Mouse (Mus musculus) ovary, adult 2 months (tissue): ENCODE results near the gene Csf2. TPM values are rescaled to one million over a fixed set of nuclear protein-coding genes. Genes with fewer than 3 reads are reported as not detected.

Experiments used
- polyA plus RNA-seq: library from polyadenylated mRNA; depleted of rRNA; stranded (reverse); fragments of >200 nt; gene quantifications from 2 replicates; pipeline ENCODE4 v1.2.3, GENCODE M21; 2012; rRNA removed

Csf2 gene
- not detected in 2 replicates for polyA plus RNA-seq

DNA sequence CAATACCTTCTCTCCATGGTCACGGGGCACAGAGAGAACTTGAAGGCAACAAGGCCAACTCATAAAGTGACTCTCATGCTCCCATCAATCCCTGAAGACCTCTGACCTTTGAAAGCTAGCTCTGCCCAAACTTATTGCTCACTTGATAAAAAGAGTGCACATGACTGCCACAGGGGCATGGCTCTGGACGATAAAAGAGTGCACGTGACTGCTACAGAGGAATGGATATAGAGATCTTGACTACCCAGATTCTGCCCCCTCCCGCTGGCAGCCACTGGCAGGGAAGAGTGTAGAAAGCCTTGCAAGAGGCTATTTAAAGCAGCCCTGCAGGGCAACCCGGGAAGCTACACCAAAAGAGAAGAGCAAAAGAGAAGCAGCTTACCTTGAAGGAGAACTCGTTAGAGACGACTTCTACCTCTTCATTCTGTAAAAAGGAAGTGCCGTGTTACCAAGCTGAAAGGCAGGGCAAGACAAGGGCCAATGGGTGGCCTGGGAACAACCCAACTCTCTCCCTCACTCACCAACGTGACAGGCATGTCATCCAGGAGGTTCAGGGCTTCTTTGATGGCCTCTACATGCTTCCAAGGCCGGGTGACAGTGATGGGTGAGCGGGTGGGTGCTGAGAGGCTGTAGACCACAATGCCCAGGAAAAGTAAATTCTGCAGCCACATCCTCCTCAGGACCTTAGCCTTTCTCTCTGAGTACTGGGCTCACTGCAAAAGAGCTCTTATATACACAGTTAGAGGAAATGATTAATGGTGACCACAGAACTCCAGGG is at the start of gene Csf2:
Csf2 (minus strand) TSS at position 728 of the 778 bp plus-strand sequence.

GRCm38 (mm10) chr11:54267177-54267576 is 17.7 kb upstream of the Csf2 start, which contains the start of gene Il3:
Il3 (minus strand) TSS chr11:54267277.

Other genes with a start within 250 kb of the Csf2 start
- 2.7 and 3.2 TPM in 2 replicates for gene Slc22a4, start 221.6 kb downstream of the Csf2 start, polyA plus RNA-seq
- gene Pdlim4, start 180.7 kb downstream of the Csf2 start, polyA plus RNA-seq, result 427 and 463 TPM in 2 replicates
- gene P4ha2, start 149.6 kb downstream of the Csf2 start, polyA plus RNA-seq, result 22.2 and 23.2 TPM in 2 replicates
- gene Il3, start 17.6 kb upstream of the Csf2 start, polyA plus RNA-seq, result not detected in 2 replicates
- 0.67 and 1.7 TPM in 2 replicates for gene Acsl6, start 54.1 kb upstream of the Csf2 start, polyA plus RNA-seq
- gene Meikin, start 121.0 kb upstream of the Csf2 start, polyA plus RNA-seq, result not detected in 2 replicates
- 1.7 and 1.8 TPM in 2 replicates for gene Fnip1, start 188.5 kb upstream of the Csf2 start, polyA plus RNA-seq